Mouse (Mus musculus): ENCODE measurements around the gene Siglech. TPM values are rescaled to one million over a fixed set of nuclear protein-coding genes. Genes with fewer than 3 reads are reported as not detected.
"Not testable (repeated sequence)": the region's sequence is repeated elsewhere in the genome, so short reads cannot be mapped to it uniquely, and the experiment has no call there.

The Siglech gene
- total RNA-seq (2021), result under 1 TPM; 0.16 to 0.31 TPM

- intact Hi-C loops (cut with DNase I), result no loop called here
- no peak for DNase-seq (ENCODE audit: low spot score)
Observed at GRCm38 (mm10) chr7:55767926-55768325, at the start of gene Siglech. Gene Siglech (plus strand): TSS chr7:55768178.

GRCm38 (mm10) chr7:55722673-55723072 lies 45.3 kb upstream of the Siglech start:
- DNase-seq (ENCODE audit: low spot score), result no peak
- intact Hi-C loops (cut with DNase I), result loop anchor here (2.0 kb wide), 1 partner anchor 16 kb away; no protein-coding TSS in a partner anchor

GRCm38 (mm10) chr7:55728903-55729302 lies 39.1 kb upstream of the Siglech start:
- DNase-seq (ENCODE audit: low spot score), result no peak
- intact Hi-C loops (cut with DNase I), result no loop called here

GRCm38 (mm10) chr7:55734483-55734882 lies 33.5 kb upstream of the Siglech start:
- DNase-seq (ENCODE audit: low spot score), result no peak
- intact Hi-C loops (cut with DNase I), result no loop called here

GRCm38 (mm10) chr7:55737125-55737912 lies 30.7 kb upstream of the Siglech start:
- no peak for DNase-seq (ENCODE audit: low spot score)
- intact Hi-C loops (cut with DNase I), result no loop called here

GRCm38 (mm10) chr7:55743614-55744267 lies 24.2 kb upstream of the Siglech start:
- intact Hi-C loops (cut with DNase I), result no loop called here
- DNase-seq (ENCODE audit: low spot score), result no peak

- intact Hi-C loops (cut with DNase I), result no loop called here
- DNase-seq (ENCODE audit: low spot score), result no peak
Observed at GRCm38 (mm10) chr7:55744566-55745220, 23.3 kb upstream of the Siglech start.

GRCm38 (mm10) chr7:55750841-55751240 lies 17.1 kb upstream of the Siglech start:
- no peak for DNase-seq (ENCODE audit: low spot score)
- intact Hi-C loops (cut with DNase I), result no loop called here

- no peak for DNase-seq (ENCODE audit: low spot score)
- intact Hi-C loops (cut with DNase I), result no loop called here
Observed at GRCm38 (mm10) chr7:55759346-55759745, 8.6 kb upstream of the Siglech start.

- intact Hi-C loops (cut with DNase I), result no loop called here
- no peak for DNase-seq (ENCODE audit: low spot score)
Observed at GRCm38 (mm10) chr7:55780011-55780410, 12.0 kb downstream of the Siglech start.

GRCm38 (mm10) chr7:55782493-55782892 lies 14.5 kb downstream of the Siglech start:
- intact Hi-C loops (cut with DNase I), result no loop called here
- no peak for DNase-seq (ENCODE audit: low spot score)

GRCm38 (mm10) chr7:55784580-55784979 lies 16.6 kb downstream of the Siglech start:
- intact Hi-C loops (cut with DNase I), result no loop called here
- DNase-seq (ENCODE audit: low spot score), result peak; percentile 20

- intact Hi-C loops (cut with DNase I); DNase-seq (ENCODE audit: low spot score): not testable (repeated sequence)
Observed at GRCm38 (mm10) chr7:55790586-55790985, 22.6 kb downstream of the Siglech start.

GRCm38 (mm10) chr7:55792280-55792679 lies 24.3 kb downstream of the Siglech start:
- DNase-seq (ENCODE audit: low spot score), result no peak
- intact Hi-C loops (cut with DNase I), result no loop called here

- DNase-seq (ENCODE audit: low spot score), result no peak
- intact Hi-C loops (cut with DNase I), result no loop called here
Observed at GRCm38 (mm10) chr7:55793236-55793951, 25.4 kb downstream of the Siglech start.

- DNase-seq (ENCODE audit: low spot score), result peak; percentile 95
- intact Hi-C loops (cut with DNase I), result no loop called here
Observed at GRCm38 (mm10) chr7:55793952-55794603, 26.1 kb downstream of the Siglech start, which contains the start of gene Tubgcp5. Gene Tubgcp5 (plus strand): TSS chr7:55794154.

- intact Hi-C loops (cut with DNase I), result loop anchor here (10.0 kb wide), 1 partner anchor 415 kb away; no protein-coding TSS in a partner anchor
- no peak for DNase-seq (ENCODE audit: low spot score)
Observed at GRCm38 (mm10) chr7:55799981-55800380, 32.0 kb downstream of the Siglech start.

GRCm38 (mm10) chr7:55809967-55810366 lies 42.0 kb downstream of the Siglech start:
- intact Hi-C loops (cut with DNase I), result loop anchor here (10.0 kb wide), 1 partner anchor 405 kb away; no protein-coding TSS in a partner anchor
- no peak for DNase-seq (ENCODE audit: low spot score)

GRCm38 (mm10) chr7:55824468-55824867 lies 56.5 kb downstream of the Siglech start:
- intact Hi-C loops (cut with DNase I), result no loop called here
- DNase-seq (ENCODE audit: low spot score), result no peak

Measured in heart, postnatal 25 days (tissue).